ENCODE assay signal across 9 mouse cellular contexts in genomic region chr17:32189850-32190249, GRCm38 (mm10). TPM values are rescaled to one million over a fixed set of nuclear protein-coding genes. Genes with fewer than 3 reads are reported as not detected.
A peak's percentile ranks its signal among the peaks of the same experiment; 100 is the strongest.
DNase-seq lines count a peak whose midpoint lies in the region; ATAC-seq and TF ChIP-seq lines count a peak whose summit lies in the region.
"Had no signal": no experiment of that assay in that cellular context is flagged by ENCODE, and none has a peak within 500 bp of the region (broad histone marks: within the 10 kb centered on the region; RNA-seq: fewer than 3 reads in every experiment).

No protein-coding gene starts in this region.

- 10% methylated on average over 5 of the region's 5 CpGs for whole genome bisulfite sequencing in lung, embryonic 15.5 days
- WGBS in forebrain, embryonic 12.5 days: 16% methylated on average over 5 of the region's 5 CpGs
- WGBS in liver, embryonic 12.5 days (ENCODE audit: insufficient replicate concordance): 5% methylated on average over 5 of the region's 5 CpGs
- 30% methylated on average over 5 of the region's 5 CpGs for WGBS in cerebellum, adult 2 months

- H3K36me3 ChIP-seq in lung, embryonic 15.5 days: no peaks in the 10 kb centered on the region
- peaks cover 4% of the 10 kb centered on the region; the same call in 1 of the 2 replicates for H3K36me3 ChIP-seq in forebrain, embryonic 12.5 days (replicated peaks)
- 0 out of 2 replicates have a peak, but pooled peaks cover 4% of the 10 kb centered on the region for H3K36me3 ChIP-seq in liver, embryonic 12.5 days
- no peaks in the 10 kb centered on the region for H3K36me3 ChIP-seq in splenic B cell, adult 2 months (ENCODE audit: control insufficient read depth, insufficient read depth, low read length, poor library complexity, severe bottlenecking)

- DNase-seq in lung, postnatal 14 days: no peak
- DNase-seq in splenic B cell, adult 2 months (ENCODE audit: low read depth, low spot score): peak; percentile 15
- DNase-seq in cerebellum, adult 2 months: no peak
- no peak for DNase-seq in cerebellum, adult 11-12 months
- no peak for DNase-seq in urinary bladder, adult 18-20 months (ENCODE audit: low spot score in 2 of 2)
- DNase-seq: kidney, postnatal 14 days had no signal

- peak overlapping the region; percentile 77 for H3K4me2 ChIP-seq in lung, embryonic 15.5 days
- H3K4me2 ChIP-seq in forebrain, embryonic 12.5 days: peak overlapping the region; percentile 64
- H3K4me2 ChIP-seq in liver, embryonic 12.5 days: peak overlapping the region; percentile 64

- H3K9me3 ChIP-seq in lung, embryonic 15.5 days: no peaks in the 10 kb centered on the region
- no peaks in the 10 kb centered on the region for H3K9me3 ChIP-seq in forebrain, embryonic 12.5 days
- no peaks in the 10 kb centered on the region for H3K9me3 ChIP-seq in liver, embryonic 12.5 days (replicated peaks)

- H3K4me1 ChIP-seq in lung, embryonic 15.5 days: peaks cover 20% of the 10 kb centered on the region
- H3K4me1 ChIP-seq in forebrain, embryonic 12.5 days: peaks cover 12% of the 10 kb centered on the region
- H3K4me1 ChIP-seq in liver, embryonic 12.5 days: peaks cover 19% of the 10 kb centered on the region
- no peaks in the 10 kb centered on the region for H3K4me1 ChIP-seq in cerebellum, adult 2 months (ENCODE audit: control insufficient read depth, insufficient read depth, low read length)

- ATAC-seq in lung, embryonic 15.5 days (ENCODE audit: borderline replicate concordance, extremely low read depth, low FRiP score, low TSS enrichment): peak; percentile 24; the same call in 1 of the 2 replicates
- ATAC-seq in forebrain, embryonic 12.5 days (ENCODE audit: low FRiP score): no peak
- ATAC-seq in liver, embryonic 12.5 days: no peak

- peaks cover 15% of the 10 kb centered on the region for H3K27me3 ChIP-seq in lung, embryonic 15.5 days
- peaks cover 27% of the 10 kb centered on the region for H3K27me3 ChIP-seq in forebrain, embryonic 12.5 days
- H3K27me3 ChIP-seq in liver, embryonic 12.5 days (replicated peaks): peaks cover 50% of the 10 kb centered on the region
- H3K27me3 ChIP-seq in splenic B cell, adult 2 months (ENCODE audit: control insufficient read depth, insufficient read depth, low read length, poor library complexity, severe bottlenecking): no peaks in the 10 kb centered on the region
- no peaks in the 10 kb centered on the region for H3K27me3 ChIP-seq in cerebellum, adult 2 months (ENCODE audit: control insufficient read depth, insufficient read depth, low read length)

- peak overlapping the region; percentile 33 for H3K4me3 ChIP-seq in lung, embryonic 15.5 days
- H3K4me3 ChIP-seq in forebrain, embryonic 12.5 days (replicated peaks): no peak overlapping the region; the same call in 1 of the 2 replicates
- H3K4me3 ChIP-seq in liver, embryonic 12.5 days: peak overlapping the region; percentile 34; the same call in 1 of the 2 replicates
- no peak overlapping the region for H3K4me3 ChIP-seq in cerebellum, adult 2 months (replicated peaks; ENCODE audit: insufficient read depth, low read depth, low read length)

- no peak overlapping the region for H3K9ac ChIP-seq in lung, embryonic 15.5 days
- H3K9ac ChIP-seq in forebrain, embryonic 12.5 days: no peak overlapping the region
- H3K9ac ChIP-seq in liver, embryonic 12.5 days: no peak overlapping the region

- no peak overlapping the region for H3K27ac ChIP-seq in lung, embryonic 15.5 days
- no peak overlapping the region for H3K27ac ChIP-seq in forebrain, embryonic 12.5 days
- H3K27ac ChIP-seq in liver, embryonic 12.5 days: no peak overlapping the region
- H3K27ac ChIP-seq in cerebellum, adult 2 months (ENCODE audit: insufficient read depth, low read length): no peak overlapping the region

- TF ChIP-seq CTCF in cerebellum, adult 2 months (IDR thresholded peaks at IDR 0.05; ENCODE audit: borderline replicate concordance, insufficient read depth, low read depth, low read length): no peak

- TF ChIP-seq POLR2A in cerebellum, adult 2 months (IDR thresholded peaks at IDR 0.05; ENCODE audit: borderline replicate concordance, insufficient read depth, low read length): no peak

RNA-seq across cellular contexts. Expression of gene Ephx3, which starts 0.5 kb away (rescaled TPM):
- polyA plus RNA-seq in lung, embryonic 15.5 days (2015; fragmentation: Nextera tagmentation; extraction: Ambion mirVana): 0.11 TPM in 2 replicates
- polyA plus RNA-seq in forebrain, embryonic 12.5 days (2016; fragmentation: Nextera tagmentation; extraction: Ambion mirVana): 0.15 TPM in 1 of 2 replicates, not detected in the other
- polyA plus RNA-seq in liver, embryonic 12.5 days (2016; fragmentation: Nextera tagmentation; extraction: Ambion mirVana): 0.10 and 0.13 TPM in 2 replicates
- 0.97 and 1.3 TPM in 2 replicates for polyA plus RNA-seq in cerebellum, adult 2 months (2012; rRNA removed)

RNA-seq across cellular contexts. Expression of gene Notch3, which starts 23.2 kb away (rescaled TPM):
- polyA plus RNA-seq in lung, embryonic 15.5 days (2015; fragmentation: Nextera tagmentation; extraction: Ambion mirVana): 18.2 and 19.8 TPM in 2 replicates
- polyA plus RNA-seq in forebrain, embryonic 12.5 days (2016; fragmentation: Nextera tagmentation; extraction: Ambion mirVana): 21.4 and 24.4 TPM in 2 replicates
- 1.7 and 2.3 TPM in 2 replicates for polyA plus RNA-seq in liver, embryonic 12.5 days (2016; fragmentation: Nextera tagmentation; extraction: Ambion mirVana)
- 9.5 and 11.0 TPM in 2 replicates for polyA plus RNA-seq in cerebellum, adult 2 months (2012; rRNA removed)

Comparison
In these comparisons a context has a peak if more than half of its experiments do, and no peak if none do; other contexts are left out.
1. H3K4me3 ChIP-seq: peak in lung, embryonic 15.5 days (single experiment) and liver, embryonic 12.5 days (single experiment); none in forebrain, embryonic 12.5 days (single experiment) and cerebellum, adult 2 months (single experiment).
2. Peak in every context shown above with its lines, with median percentiles within 50 percentile points of each other: H3K4me2 ChIP-seq.